In genomic region chr9:40937425-40937824, GRCm38 (mm10) we compare ENCODE assay signal across 12 mouse cellular contexts. TPM values are rescaled to one million over a fixed set of nuclear protein-coding genes. Genes with fewer than 3 reads are reported as not detected.
DNase-seq lines count a peak whose midpoint lies in the region; ATAC-seq and TF ChIP-seq lines count a peak whose summit lies in the region.
"Had no signal": no experiment of that assay in that cellular context is flagged by ENCODE, and none has a peak within 500 bp of the region (broad histone marks: within the 10 kb centered on the region; RNA-seq: fewer than 3 reads in every experiment).

No protein-coding gene starts in this region.

- TF ChIP-seq POLR2A in brain, embryonic 14.5 days (IDR thresholded peaks at IDR 0.05; ENCODE audit: borderline replicate concordance, extremely low read depth, insufficient read depth, insufficient read length, poor library complexity, severe bottlenecking), result no peak

- H3K27ac ChIP-seq in gastrocnemius, adult 2 months, result no peak overlapping the region

- DNase-seq in gastrocnemius, adult 2 months, result no peak
- no peak for DNase-seq in gastrocnemius, postnatal 14 days
- peak; percentile 26 for DNase-seq in left cerebral cortex, postnatal 4 days
- DNase-seq in left cerebral cortex, adult 8-10 months (ENCODE audit: low spot score in 2 of 2), result no peak
- DNase-seq in A20 (ENCODE audit: low read depth, low spot score), result peak; percentile 72
- DNase-seq in brain, embryonic 14.5 days (ENCODE audit: low read depth), result peak; percentile 51
- no peak for DNase-seq in thymus, adult 18-20 months
- DNase-seq: right cerebral cortex, postnatal 25 days had no signal

- H3K4me3 ChIP-seq in gastrocnemius, adult 2 months, result no peak overlapping the region

- peak; percentile 24; the same call in 1 of the 2 replicates for TF ChIP-seq CTCF in gastrocnemius, adult 2 months (IDR thresholded peaks at IDR 0.05)
- peak; percentile 54 for TF ChIP-seq CTCF in brain, embryonic 14.5 days (IDR thresholded peaks at IDR 0.05; ENCODE audit: borderline replicate concordance, extremely low read depth, insufficient read depth, insufficient read length)

- intact Hi-C loops in gastrocnemius, adult 2 months (cut with DNase I), result no loop called here
- intact Hi-C loops in gastrocnemius, postnatal 14 days (cut with DNase I; ENCODE audit: low total_unique reads), result no loop called here
- intact Hi-C loops in left cerebral cortex, postnatal 4 days (cut with DNase I), result no loop called here

- ATAC-seq in granulocyte monocyte progenitor cell, adult 5-6 weeks (replicated peaks; ENCODE audit: poor library complexity, severe bottlenecking), result no peak

RNA-seq across cellular contexts. Expression of gene Jhy, which starts 26.5 kb away (rescaled TPM):
- total RNA-seq in gastrocnemius, adult 2 months (2021), result not detected
- not detected for total RNA-seq in gastrocnemius, postnatal 14 days (2021)
- 1 to 10 TPM in 1 of 2 experiments, under 1 TPM in 1; 0.54 to 1.0 TPM for total RNA-seq in left cerebral cortex, postnatal 4 days (2021)
- under 1 TPM; 0.34 to 0.60 (median 0.55) TPM for total RNA-seq in left cerebral cortex, adult 8-10 months (2022)
- 0.39 and 1.1 TPM in 2 replicates for polyA plus RNA-seq in brain, embryonic 14.5 days (2012; rRNA removed)
- not detected in 2 replicates for total RNA-seq in granulocyte monocyte progenitor cell, adult 5-6 weeks (2014; fragmentation: Nextera tagmentation)
- total RNA-seq in granulocyte monocyte progenitor cell, adult 5-6 weeks (2017), result not detected in 2 replicates
- total RNA-seq: adrenal gland, postnatal 36 days; common myeloid progenitor, adult 5-6 weeks; ES-E14 had no signal

Comparison
In these comparisons a context has a peak if more than half of its experiments do, and no peak if none do; other contexts are left out.
1. DNase-seq: peak in left cerebral cortex, postnatal 4 days (single experiment), A20 (single experiment) and brain, embryonic 14.5 days (single experiment); none in gastrocnemius, adult 2 months (single experiment), gastrocnemius, postnatal 14 days (single experiment), left cerebral cortex, adult 8-10 months (0 of 2) and thymus, adult 18-20 months (0 of 2).